Mouse (Mus musculus) embryonic facial prominence, embryonic 10.5 days (tissue): ENCODE measurements around the gene Rars2. TPM values are rescaled to one million over a fixed set of nuclear protein-coding genes. Genes with fewer than 3 reads are reported as not detected.

ENCODE experiments used
- DNase-seq: peaks from one replicate; pipeline ENCODE4 v3.0.0-alpha.2; 2017; ENCODE audit warnings: low spot score
- H3K27ac ChIP-seq: fragments of 300-500 bp; sonication (generic); replicated peaks from 2 replicates; pipeline ENCODE4 v1.5.1; 2016; ENCODE audit warnings: mild to moderate bottlenecking
- H3K27me3 ChIP-seq: fragments of 300-500 bp; sonication (generic); replicated peaks from 2 replicates; pipeline ENCODE4 v1.6.1; 2016; ENCODE audit warnings: low read depth, mild to moderate bottlenecking; ENCODE audit not compliant: poor library complexity, severe bottlenecking
- H3K36me3 ChIP-seq: fragments of 300-500 bp; sonication (generic); replicated peaks from 2 replicates; pipeline ENCODE4 v1.6.1; 2016; ENCODE audit warnings: mild to moderate bottlenecking, moderate library complexity
- H3K4me1 ChIP-seq: fragments of 300-500 bp; sonication (generic); 2 replicates; pipeline ENCODE4 v1.6.1; 2016
- H3K4me3 ChIP-seq: fragments of 300-500 bp; sonication (generic); 2 replicates; pipeline ENCODE4 v1.5.1; 2016; ENCODE audit warnings: mild to moderate bottlenecking, moderate library complexity
- H3K9me3 ChIP-seq: fragments of 300-500 bp; sonication (generic); 2 replicates; pipeline ENCODE4 v1.6.1; 2016; ENCODE audit warnings: mild to moderate bottlenecking
- WGBS: fragments of 180-500 bp; shearing (Covaris S2); methylation state at CpG from one replicate; pipeline ENCODE4 v1.1.7; 2016; 5-methylcytosine and 5-hydroxymethylcytosine counted together
- polyA plus RNA-seq: library from polyadenylated mRNA; unstranded; fragments of >200 nt; fragmentation: Nextera tagmentation; extraction: Ambion mirVana; gene quantifications from 2 replicates; pipeline ENCODE4 v1.2.1, GENCODE M21; 2016

The Rars2 gene
- polyA plus RNA-seq, 1 experiment from 2014 or later: 78.1 TPM

DNA sequence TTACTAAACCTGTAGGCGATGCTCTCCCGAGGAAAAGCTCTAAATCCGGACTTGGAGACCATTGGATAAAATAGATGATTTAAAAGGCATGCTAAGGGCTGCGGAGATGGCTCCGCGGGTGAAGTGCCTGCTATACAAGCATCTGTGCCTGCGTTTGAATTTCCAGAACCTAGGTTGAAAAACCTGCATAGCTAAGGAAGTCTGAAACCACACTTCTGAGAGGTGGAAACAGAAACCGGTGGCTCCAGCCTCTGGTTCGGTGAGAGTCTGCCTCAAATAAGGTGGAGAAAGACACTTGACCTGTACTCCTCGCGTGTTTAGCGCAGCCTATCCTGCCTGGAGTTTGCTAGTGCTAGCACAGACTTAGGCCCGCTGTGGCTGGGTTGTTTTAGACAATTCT lies 546 bp downstream of the Rars2 start:
- Histone ChIP-seq H3K4me1 (peaks cover 18% of the 10 kb centered on the region), H3K36me3 (peaks cover 10% of the 10 kb centered on the region; the same call in 1 of the 2 replicates), H3K27me3 (no peaks in the 10 kb centered on the region), H3K27ac (peak overlapping the region; percentile 91), H3K9me3 (no peaks in the 10 kb centered on the region), H3K4me3 (peak overlapping the region; percentile 87)
- 4% methylated on average over 13 of the region's 13 CpGs for WGBS
- peak; percentile 16 for DNase-seq

DNA sequence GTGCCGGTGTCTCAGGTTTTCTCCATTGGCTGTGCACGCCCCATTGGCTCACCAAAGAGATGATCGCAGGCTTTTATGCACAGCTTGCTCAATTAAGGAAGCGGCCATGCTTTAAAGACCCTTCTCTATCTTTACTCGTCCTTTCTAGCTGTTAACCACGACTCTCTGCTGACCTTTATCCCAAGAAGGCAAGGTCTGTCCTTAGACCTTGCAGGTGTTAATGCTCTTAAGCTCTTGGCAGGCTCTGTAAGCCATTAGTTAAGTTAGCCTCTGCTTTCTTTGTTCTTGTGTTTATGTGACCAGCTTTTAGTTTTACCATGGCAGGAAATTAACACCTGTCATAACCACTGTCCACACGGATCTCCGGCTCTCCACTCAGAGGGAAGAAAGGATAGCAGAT lies 1.4 kb downstream of the Rars2 start:
- no peak for DNase-seq
- peak overlapping the region; percentile 87 for H3K4me3 ChIP-seq
- no peaks in the 10 kb centered on the region for H3K27me3 ChIP-seq
- 77% methylated on average over 8 of the region's 8 CpGs for WGBS
- H3K4me1 ChIP-seq: peaks cover 18% of the 10 kb centered on the region
- no peak overlapping the region for H3K27ac ChIP-seq
- H3K9me3 ChIP-seq: no peaks in the 10 kb centered on the region
- peaks cover 3% of the 10 kb centered on the region; the same call in 1 of the 2 replicates for H3K36me3 ChIP-seq

DNA sequence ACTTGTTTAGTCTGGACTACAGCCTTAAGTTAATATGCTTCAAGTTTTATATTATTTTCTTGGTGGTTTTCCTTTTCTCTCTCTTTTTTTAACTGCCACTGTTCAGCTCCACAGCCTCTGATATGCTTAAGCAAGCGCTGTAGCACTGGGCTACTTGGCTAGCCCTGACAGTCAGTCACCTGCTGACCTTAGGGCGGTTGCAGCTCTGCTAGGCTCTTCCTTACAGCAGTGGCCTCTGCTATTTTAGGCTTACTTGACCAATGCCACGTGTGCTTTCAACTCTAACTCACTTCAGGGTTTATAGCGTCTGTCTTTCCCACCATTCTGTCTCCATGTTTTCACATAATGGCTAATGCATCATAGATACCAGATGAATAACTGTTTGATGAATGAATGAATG lies 10.8 kb downstream of the Rars2 start:
- H3K36me3 ChIP-seq: peaks cover 50% of the 10 kb centered on the region

GRCm38 (mm10) chr4:34626401-34626800 lies 11.6 kb downstream of the Rars2 start:
- H3K4me1 ChIP-seq: no peaks in the 10 kb centered on the region
- WGBS: 90% methylated on average over 6 of the region's 6 CpGs
- no peak for DNase-seq
- peaks cover 59% of the 10 kb centered on the region for H3K36me3 ChIP-seq
- no peaks in the 10 kb centered on the region for H3K27me3 ChIP-seq
- no peak overlapping the region for H3K27ac ChIP-seq
- H3K9me3 ChIP-seq: no peaks in the 10 kb centered on the region
- no peak overlapping the region for H3K4me3 ChIP-seq

More for the DNA sequence above, 10.8 kb downstream of the Rars2 start:
- 83% methylated on average over 4 of the region's 4 CpGs for WGBS
- Histone ChIP-seq H3K27me3 (no peaks in the 10 kb centered on the region), H3K4me3 (no peak overlapping the region), H3K9me3 (no peaks in the 10 kb centered on the region), H3K4me1 (no peaks in the 10 kb centered on the region), H3K27ac (no peak overlapping the region)
- no peak for DNase-seq

- WGBS: 89% methylated on average over 1 of the region's 1 CpGs
- no peaks in the 10 kb centered on the region for H3K4me1 ChIP-seq
- no peak for DNase-seq
- H3K27me3 ChIP-seq: no peaks in the 10 kb centered on the region
- H3K9me3 ChIP-seq: no peaks in the 10 kb centered on the region
- no peak overlapping the region for H3K4me3 ChIP-seq
- peaks cover 71% of the 10 kb centered on the region for H3K36me3 ChIP-seq
- H3K27ac ChIP-seq: no peak overlapping the region
Measured at GRCm38 (mm10) chr4:34629956-34630355, 15.2 kb downstream of the Rars2 start.

GRCm38 (mm10) chr4:34634129-34634528 lies 19.4 kb downstream of the Rars2 start:
- WGBS: 97% methylated on average over 7 of the region's 7 CpGs
- DNase-seq: no peak
- Histone ChIP-seq H3K9me3 (no peaks in the 10 kb centered on the region), H3K27ac (no peak overlapping the region), H3K4me1 (no peaks in the 10 kb centered on the region), H3K27me3 (no peaks in the 10 kb centered on the region), H3K4me3 (no peak overlapping the region), H3K36me3 (peaks cover 48% of the 10 kb centered on the region)

GRCm38 (mm10) chr4:34636036-34636435 lies 21.3 kb downstream of the Rars2 start:
- Histone ChIP-seq H3K4me3 (no peak overlapping the region), H3K27me3 (no peaks in the 10 kb centered on the region), H3K9me3 (no peaks in the 10 kb centered on the region), H3K27ac (no peak overlapping the region), H3K4me1 (no peaks in the 10 kb centered on the region), H3K36me3 (peaks cover 48% of the 10 kb centered on the region)
- no peak for DNase-seq
- WGBS: 82% methylated on average over 5 of the region's 5 CpGs

GRCm38 (mm10) chr4:34637386-34637785 lies 22.6 kb downstream of the Rars2 start:
- H3K9me3 ChIP-seq: no peaks in the 10 kb centered on the region
- no peak overlapping the region for H3K4me3 ChIP-seq
- no peaks in the 10 kb centered on the region for H3K4me1 ChIP-seq
- no peak for DNase-seq
- peaks cover 46% of the 10 kb centered on the region for H3K36me3 ChIP-seq
- no peak overlapping the region for H3K27ac ChIP-seq
- H3K27me3 ChIP-seq: no peaks in the 10 kb centered on the region
- 91% methylated on average over 7 of the region's 7 CpGs for WGBS

- Histone ChIP-seq H3K4me3 (no peak overlapping the region), H3K4me1 (no peaks in the 10 kb centered on the region)
- WGBS: 94% methylated on average over 4 of the region's 4 CpGs
Measured at GRCm38 (mm10) chr4:34637851-34638250, 23.1 kb downstream of the Rars2 start.

GRCm38 (mm10) chr4:34639745-34640364 lies 25.1 kb downstream of the Rars2 start:
- peaks cover 37% of the 10 kb centered on the region for H3K36me3 ChIP-seq
- DNase-seq: no peak
- WGBS: 61% methylated on average over 5 of the region's 5 CpGs
- no peak overlapping the region for H3K4me3 ChIP-seq
- H3K9me3 ChIP-seq: no peaks in the 10 kb centered on the region
- H3K27ac ChIP-seq: no peak overlapping the region
- H3K27me3 ChIP-seq: no peaks in the 10 kb centered on the region
- H3K4me1 ChIP-seq: no peaks in the 10 kb centered on the region

More at GRCm38 (mm10) chr4:34637851-34638250, 23.1 kb downstream of the Rars2 start:
- no peaks in the 10 kb centered on the region for H3K27me3 ChIP-seq
- DNase-seq: no peak
- H3K27ac ChIP-seq: no peak overlapping the region
- H3K36me3 ChIP-seq: peaks cover 46% of the 10 kb centered on the region
- no peaks in the 10 kb centered on the region for H3K9me3 ChIP-seq

DNA sequence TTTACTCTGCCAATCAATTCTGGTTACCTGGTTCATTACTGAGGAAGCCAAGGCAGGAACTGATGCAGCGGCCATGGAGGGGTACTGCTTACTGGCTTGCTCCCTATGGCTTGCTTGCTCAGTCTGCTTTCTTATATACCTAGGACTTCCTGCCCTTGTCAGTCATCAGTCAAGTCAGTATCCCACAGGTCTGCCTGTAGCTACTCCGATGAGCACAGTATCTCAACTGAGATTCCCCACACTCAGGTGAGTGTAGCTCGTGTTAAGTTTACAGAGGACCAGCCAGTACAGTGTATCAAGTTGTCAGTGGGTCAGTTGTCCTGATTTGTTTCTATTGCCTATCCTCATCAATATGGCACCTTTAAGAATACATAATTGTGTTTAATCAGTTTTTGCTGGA lies 26.0 kb downstream of the Rars2 start:
- DNase-seq: no peak
- Histone ChIP-seq H3K9me3 (no peaks in the 10 kb centered on the region), H3K4me1 (no peaks in the 10 kb centered on the region), H3K4me3 (no peak overlapping the region), H3K36me3 (peaks cover 35% of the 10 kb centered on the region), H3K27me3 (no peaks in the 10 kb centered on the region), H3K27ac (no peak overlapping the region)
- 95% methylated on average over 3 of the region's 3 CpGs for WGBS

- Histone ChIP-seq H3K27me3 (no peaks in the 10 kb centered on the region), H3K9me3 (no peaks in the 10 kb centered on the region), H3K36me3 (peaks cover 63% of the 10 kb centered on the region), H3K4me1 (no peaks in the 10 kb centered on the region), H3K27ac (no peak overlapping the region), H3K4me3 (no peak overlapping the region)
- DNase-seq: no peak
Measured at GRCm38 (mm10) chr4:34644779-34645178, 30.0 kb downstream of the Rars2 start.

GRCm38 (mm10) chr4:34653179-34653578 lies 38.4 kb downstream of the Rars2 start:
- peaks cover 63% of the 10 kb centered on the region for H3K36me3 ChIP-seq

More at GRCm38 (mm10) chr4:34653179-34653578, 38.4 kb downstream of the Rars2 start:
- Histone ChIP-seq H3K27me3 (no peaks in the 10 kb centered on the region), H3K4me1 (no peaks in the 10 kb centered on the region), H3K27ac (no peak overlapping the region), H3K9me3 (no peaks in the 10 kb centered on the region), H3K4me3 (no peak overlapping the region)
- no peak for DNase-seq
- 92% methylated on average over 7 of the region's 7 CpGs for WGBS
